Mouse (Mus musculus) heart, adult 11 months (tissue): ENCODE results near the gene Tulp3.
"Not testable (repeated sequence)": the region's sequence is repeated elsewhere in the genome, so short reads cannot be mapped to it uniquely, and the experiment has no call there.

ENCODE experiments used
- DNase-seq: peaks from one replicate; pipeline ENCODE4 v3.0.0; 2022

Gene Tulp3

DNA sequence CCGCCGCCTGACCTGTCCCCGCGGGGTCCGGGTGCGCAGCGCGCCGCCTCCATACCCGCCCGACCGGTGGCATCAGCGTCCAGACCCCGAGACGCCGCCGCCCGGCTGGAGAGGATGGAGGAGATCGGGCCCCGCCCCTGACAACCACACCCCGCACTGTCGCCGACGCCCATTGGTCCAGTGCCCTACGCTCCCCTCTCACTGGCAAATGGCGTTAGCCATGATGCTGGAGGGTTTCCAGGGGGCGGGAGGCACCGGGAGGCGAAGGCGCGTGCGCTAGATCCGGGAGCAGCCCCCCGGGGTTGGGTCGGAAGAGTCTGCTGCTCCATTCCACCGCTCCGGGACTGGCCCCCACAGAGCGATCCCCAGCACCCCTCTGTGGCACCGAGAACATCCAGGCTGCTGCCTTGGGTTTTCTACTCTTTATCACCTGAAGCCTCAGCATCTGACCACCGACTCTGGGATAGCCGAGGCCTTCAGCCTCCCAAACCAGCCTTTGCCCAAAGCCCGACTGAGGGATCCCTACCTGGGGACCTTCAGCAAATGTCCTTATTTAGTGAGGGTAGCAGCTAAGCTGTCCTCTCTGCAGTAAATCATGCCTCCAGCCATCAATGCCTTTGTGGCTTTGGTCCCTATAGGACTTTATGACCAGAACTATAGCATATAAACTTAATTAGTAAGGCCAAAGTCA is at the start of gene Tulp3:
Gene Tulp3 (minus strand): TSS at position 126 of the 691 bp plus-strand sequence.
- DNase-seq, result peak; percentile 100

DNA sequence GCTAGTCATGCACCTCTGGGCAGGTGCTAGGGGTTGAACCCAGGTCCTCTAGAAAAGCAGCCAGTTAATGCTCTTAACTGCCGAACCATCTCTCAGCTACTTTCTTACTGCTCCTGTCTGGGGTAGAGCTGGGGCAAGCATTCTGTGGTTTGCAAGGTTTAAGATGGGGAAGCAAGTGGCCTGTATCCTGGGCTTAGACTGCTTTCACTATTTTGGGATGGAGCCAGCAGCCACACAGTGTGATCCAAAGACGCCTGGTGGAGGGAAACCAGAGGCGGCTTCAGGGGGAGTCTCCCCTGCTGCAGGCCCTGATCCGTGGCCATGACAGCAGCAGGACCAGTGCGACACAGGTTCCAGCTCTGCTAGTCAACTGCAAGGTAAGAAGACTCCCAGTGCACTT is 49.1 kb upstream of the Tulp3 start:
- DNase-seq, result no peak

DNA sequence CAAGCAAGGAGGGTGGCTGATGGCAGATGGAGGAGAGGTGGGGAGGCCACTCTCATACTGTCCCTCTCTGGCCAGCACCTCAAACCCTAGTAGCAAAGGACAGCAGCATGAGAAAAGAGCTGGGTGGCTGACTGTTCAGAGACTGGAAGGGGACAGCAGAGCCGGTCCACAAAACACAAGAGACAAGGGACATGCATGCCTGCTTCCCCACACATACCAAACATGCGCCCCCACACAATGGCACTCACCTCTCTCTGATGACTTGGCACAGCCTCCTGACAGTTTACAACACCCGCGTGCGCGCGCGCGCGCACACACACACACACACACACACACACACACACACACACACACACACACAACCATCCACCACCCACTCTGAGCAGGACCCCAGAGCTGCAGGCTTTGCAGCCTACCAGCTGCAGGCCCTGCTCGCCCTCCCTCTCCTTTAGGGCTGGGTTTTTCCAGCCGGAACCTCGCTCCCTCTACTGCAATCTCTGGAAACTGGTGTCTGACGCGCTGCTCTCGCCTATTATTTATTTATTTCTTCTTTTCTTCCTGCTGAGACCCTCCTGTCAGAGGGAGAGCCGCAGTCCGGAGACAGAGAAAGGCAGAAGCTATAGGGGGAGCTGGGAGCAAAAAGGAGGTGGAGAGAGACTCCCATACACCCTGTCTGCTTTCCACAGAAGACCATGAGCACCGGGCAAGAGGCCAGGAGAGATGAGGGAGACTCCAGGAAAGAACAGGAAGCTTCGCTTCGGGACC is 44.0 kb upstream of the Tulp3 start:
- DNase-seq, result no peak

DNA sequence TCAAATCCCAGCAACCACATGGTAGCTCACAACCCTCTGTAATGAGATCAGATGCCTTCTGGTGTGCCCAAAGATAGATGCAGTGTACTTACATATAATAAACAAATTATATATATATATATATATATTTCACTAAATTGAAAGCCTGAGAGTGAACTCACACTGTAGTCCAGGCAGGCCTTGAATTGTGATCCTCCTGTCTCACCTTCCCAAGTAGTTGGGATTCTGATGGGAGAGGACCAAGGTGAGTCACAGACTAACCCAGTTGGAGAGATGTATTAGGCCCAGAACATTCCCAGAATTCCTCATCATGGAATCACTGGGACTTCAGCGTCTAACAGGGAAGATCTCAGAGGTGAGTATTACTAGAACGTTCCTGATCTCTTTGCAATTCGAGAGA is 43.3 kb upstream of the Tulp3 start, which contains the start of gene Nrip2:
Gene Nrip2 (plus strand): TSS at position 301 of the 400 bp plus-strand sequence.
- no peak for DNase-seq

DNA sequence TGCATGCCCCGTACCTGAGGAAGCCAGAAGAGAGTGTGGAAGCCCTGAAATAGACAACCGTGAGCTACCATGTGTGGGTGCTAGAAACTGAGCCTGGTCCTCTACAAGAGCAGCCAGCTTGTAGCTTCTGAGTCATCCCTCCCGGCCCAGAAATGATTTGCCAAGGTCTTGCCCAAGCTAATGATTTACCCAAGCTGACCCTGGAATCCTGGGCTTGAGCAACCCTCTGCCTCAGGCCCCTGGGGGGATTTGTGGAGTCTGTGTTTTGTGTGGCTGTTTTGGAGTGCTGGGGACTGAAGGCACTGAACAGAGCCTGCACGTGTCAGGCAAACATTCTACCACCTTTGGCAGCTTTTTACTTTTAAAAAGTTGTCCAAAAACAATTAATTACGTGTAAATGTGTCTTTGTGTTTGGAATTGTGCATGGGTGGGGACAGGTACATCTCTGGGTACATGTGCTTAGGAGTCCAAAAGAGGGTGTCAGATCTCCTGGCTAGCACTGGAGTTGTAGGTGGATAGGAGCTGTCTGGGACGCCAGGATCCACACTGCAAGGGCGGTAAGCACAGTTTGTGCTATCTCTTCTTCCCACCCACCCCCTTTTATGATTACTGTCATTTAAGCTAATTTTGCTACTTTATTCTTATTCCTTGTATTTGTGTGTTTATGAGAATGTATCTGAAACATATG is 42.1 kb upstream of the Tulp3 start:
- no peak for DNase-seq

DNA sequence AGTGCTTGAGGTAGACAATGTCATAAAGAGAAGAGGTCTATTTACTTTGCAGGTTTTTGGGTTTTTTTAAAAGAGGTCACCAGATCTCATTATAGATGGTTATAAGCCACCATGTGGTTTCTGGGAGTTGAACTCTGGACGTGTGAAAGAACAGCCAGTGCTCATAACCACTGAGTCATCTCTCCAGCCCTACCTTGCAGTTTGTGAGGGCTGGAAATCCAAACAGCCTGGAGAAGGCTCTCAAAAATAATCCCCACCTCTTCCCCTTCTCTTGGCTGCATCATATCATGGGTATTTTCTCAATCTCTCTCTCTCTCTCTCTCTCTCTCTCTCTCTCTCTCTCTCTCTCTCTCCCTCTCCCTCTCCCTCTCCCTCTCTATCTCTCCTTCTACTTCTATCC is 35.0 kb upstream of the Tulp3 start:
- DNase-seq, result no peak

DNA sequence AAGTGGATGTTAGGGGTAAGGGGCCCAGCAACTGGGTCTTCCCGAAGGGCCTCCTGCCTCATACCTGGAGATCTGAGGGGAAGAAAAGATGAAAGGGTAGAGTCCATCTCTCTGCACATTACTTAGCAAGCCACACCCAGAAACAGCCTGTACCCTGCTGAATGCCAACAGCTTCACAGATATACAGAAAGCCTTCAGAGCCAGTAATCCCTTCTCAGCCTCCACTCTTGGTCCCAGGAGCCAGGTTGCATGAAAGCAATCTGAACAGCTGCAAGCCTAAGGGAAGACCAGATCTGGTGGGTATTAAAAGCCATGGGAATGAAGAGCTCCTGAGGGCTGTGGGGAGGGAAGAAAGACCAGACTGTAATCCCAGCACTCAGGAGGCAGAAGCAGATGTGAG is 33.5 kb upstream of the Tulp3 start:
- no peak for DNase-seq

DNA sequence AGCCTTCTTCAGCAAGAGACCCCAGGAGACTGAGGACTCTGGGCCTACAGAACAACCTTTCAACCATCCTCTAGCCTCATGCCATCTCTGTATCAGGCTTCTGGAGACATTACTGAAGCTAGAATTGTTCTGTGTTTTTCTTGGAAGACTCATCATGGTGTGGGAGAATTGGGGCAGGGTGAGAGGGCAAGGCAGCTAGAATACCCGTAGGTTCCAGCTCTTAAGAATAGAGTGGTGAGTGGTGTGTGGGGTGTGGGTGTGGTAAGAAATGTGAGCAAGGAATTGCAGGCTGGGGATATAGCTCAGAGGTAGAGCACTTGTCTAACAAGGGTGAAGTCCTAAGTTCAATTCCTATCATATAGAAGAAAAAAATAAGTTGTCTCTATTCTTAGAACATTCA is 29.4 kb upstream of the Tulp3 start:
- DNase-seq, result no peak

DNA sequence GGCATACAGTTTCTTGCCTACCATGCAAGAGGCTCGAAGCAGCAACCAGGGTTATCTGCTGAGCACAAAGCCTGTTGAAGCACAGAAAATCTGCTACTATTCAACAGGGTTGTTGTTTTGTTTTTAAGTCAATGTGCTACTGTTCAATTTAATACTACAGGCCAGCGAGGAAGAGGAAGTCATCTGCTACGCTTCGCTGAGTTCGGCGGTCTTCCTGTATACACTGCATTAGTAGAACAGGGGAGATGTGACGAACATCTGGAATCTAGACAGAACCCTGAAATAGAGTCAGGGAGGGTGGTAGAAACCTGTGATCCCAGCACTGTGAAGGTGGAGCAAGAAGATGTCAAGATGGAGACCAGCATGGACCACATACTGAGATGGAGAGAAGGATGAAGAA is 28.1 kb upstream of the Tulp3 start:
- no peak for DNase-seq

DNA sequence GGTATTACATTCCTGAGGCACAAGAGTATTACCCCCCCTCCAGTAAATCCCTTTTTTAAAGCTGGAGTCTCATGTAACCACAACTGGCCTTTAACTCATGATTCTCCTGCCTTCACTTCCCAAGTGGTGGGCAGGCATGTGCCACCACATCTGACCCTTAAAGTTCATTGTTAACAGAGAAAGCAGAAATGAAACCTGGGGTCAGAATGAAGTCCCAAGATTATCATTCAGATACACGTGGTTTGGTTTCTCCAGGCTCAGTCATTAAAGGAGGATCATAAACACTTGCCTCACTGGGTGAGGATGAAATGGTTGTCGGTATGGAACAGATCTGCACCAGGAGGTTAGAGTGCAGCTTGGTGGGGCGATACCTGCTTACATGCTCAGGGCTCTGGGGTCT is 25.6 kb upstream of the Tulp3 start:
- DNase-seq, result no peak

DNA sequence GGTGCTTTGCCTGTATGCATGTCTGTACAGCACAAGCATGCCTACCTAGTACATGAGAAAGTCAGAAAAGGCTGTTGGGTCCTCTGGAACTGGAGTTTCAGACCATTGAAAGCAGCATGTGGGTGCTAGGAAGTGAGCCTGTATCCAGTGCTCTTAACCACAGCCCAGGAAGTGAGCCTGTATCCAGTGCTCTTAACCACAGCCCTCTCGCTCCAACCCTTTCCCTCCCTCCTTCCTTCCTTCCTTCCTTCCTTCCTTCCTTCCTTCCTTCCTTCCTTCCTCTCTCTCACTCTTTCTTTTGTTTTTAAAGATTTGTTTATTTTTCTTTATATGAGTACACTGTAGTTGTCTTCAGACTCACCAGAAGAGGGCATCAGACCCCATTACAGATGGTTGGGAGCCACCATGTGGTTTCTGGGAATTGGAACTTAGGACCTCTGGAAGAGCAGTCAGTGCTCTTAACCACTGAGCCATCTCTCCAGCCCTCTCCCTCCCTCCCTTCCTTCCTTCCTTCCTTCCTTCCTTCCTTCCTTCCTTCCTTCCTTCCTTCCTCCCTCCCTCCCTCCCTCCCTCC is 25.0 kb upstream of the Tulp3 start:
- DNase-seq, result not testable (repeated sequence)

DNA sequence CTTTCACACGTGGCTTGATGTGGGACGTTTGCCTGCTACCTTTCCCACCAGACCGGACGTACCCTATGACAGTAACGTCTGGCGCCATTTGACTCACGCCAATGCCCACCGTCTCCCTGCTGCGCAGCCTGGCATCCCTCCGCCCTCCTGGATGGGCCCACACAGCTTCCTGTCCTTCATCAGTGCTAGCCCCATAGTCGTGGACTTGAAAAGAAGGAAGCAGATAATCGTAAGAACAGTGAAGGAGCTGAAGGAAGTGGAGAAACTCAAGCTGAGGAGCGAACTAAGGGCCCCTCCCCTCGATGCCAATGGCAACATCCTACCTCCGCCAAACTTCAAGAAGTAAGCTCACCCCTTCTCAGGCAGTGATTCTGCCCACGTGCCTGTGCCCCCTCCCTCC is 24.0 kb upstream of the Tulp3 start:
- no peak for DNase-seq

DNA sequence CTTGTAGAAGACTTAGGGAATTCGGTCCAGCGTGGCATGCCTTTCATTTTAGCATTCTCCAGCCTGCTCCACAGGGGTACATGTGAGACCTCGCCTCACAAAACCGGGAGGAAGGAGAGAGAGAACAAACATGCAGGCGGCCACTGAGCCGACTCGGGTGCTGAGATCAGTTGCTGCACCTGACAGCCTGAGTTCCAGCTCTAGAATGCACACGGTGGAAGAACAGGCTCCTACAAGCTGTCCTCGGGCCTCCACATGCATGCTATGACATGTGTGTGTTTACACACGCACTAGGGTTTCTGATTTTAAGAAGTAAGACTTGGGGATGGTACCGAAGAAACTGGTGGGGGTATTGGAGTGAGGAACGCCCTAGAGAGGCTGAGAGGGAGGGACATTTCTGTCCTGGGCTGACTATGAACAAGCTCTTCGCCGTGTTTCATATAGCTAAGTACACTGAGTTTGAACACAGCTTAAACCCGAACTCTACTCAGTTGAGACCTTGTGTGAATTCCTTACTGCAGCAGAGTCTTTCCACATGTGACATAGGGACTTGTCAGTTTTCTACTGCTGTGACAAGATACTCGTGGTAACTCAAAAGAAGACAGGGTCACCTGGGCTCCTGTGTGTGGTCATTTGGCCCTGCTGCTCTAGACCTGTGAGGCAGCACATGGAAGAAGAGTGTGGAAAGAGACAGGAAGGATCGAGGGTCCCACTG is 20.9 kb upstream of the Tulp3 start:
- DNase-seq, result no peak

DNA sequence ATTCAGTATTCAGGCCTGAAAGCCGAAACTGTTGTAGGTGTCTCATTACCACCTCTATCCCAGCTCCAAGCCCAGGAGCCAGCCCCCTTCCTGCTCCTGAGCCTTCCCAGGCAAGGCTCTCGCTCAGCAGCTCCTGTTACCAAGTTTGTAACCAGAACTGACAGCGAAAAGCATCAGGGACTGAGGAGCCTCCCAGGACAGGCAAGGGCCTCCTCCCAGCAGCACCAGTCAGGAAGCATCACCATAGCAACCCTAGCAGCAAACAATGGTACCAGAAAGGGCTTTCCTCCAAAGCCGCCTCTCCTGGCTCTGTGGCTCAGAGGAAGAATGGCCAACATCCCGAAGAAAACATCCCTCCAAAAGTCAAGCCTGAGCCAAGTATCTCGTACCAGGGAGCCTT is 19.5 kb upstream of the Tulp3 start, which contains the start of the genes Tex52 and Gm44596:
Gene Tex52 (plus strand): TSS at position 265 of the 400 bp plus-strand sequence.
Gene Gm44596 (plus strand): TSS at position 312 of the 400 bp plus-strand sequence.
- peak; percentile 97 for DNase-seq

DNA sequence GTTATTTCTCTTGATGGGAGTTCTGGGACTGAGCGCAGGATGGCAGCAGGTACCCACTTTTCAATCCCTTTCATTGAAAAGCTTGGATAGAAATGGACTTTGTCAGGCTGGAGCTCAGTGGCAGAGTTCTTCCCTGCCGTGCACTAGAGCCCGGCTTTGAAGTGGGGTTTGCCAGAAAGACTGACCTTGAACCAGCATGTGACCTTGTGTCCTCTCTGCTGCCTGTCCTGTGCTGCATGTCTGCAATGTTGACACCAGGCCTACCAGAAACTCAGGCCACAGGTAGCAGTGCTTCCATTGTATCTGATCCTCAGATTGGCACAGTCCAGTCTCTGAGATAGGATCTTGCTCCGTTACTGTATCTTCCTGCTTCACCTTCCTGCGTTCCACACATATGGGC is 14.4 kb upstream of the Tulp3 start:
- no peak for DNase-seq

DNA sequence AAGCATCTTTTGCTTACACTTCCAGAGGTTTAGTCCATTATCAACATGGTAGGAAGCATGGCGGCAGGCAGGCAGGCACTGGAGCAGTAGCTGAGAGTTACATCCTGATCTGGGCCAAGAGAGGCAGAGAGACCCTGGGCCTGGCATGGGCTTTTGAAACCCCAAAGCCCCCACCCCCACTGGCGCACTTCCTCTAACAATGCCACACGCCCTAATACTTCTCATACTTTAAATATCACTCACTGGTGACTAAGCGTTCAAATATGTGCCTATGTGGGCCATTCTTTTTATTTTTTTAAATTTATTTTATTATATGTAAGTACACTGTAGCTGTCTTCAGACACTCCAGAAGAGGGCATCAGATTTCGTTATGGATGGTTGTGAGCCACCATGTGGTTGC is 10.8 kb upstream of the Tulp3 start:
- no peak for DNase-seq

DNA sequence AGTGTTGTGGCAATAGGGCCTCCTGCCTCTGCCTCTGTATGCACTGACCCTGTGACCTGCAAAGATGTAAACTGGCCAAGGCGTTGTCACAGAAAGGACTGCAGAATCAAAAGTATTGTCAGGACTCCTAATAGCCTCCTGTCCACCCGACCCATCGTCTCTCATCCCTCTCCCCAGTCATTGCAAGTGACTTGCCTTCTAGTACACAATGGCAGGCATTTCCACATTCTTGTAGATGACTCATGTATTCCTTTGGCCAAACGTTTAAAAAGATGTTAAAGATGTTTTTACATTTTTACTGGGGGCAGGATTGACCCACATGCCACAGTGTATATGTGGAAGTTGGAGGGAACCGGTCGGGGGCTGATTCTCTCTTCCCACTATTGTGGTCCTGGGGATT is 9.1 kb upstream of the Tulp3 start:
- no peak for DNase-seq

DNA sequence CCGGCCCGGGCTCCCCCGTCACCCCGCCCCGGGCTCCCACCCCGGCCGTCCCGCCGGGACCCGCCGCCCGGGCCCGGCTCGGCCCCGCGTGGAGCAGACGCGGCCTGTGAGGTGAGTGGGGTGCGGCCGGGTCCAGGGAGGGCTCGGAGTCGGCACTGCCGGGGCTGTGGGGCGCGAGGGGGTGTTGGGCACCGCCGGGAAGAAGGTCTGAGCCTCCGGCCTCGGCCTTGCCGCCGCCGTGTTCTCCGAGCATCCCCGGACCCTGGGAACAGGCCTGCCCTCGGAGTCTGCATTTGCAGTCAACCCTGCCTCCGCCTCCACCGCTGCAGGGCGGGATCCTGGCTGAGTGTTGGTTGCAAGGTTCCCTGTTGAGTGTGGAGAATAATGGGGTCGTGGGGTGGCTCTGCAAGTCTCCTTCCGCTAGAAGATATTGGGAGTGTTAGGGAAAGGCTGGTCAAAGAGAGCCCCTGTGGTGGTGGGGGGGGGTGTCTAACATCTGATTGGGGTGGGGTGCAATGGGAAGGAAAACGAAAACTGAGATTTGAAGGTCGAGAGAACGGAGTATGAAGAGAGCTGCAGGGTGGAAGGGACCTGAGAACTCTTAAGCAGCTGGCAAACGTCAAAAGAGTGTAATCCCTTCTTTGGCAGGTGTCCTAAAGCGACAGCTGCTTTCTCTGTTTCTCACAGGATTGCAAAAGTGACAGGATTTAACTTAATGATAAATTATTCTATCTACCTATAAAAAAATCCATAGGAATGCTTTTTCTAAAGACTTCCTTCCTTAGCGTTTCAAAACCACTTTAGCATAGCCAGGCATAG is 7.6 kb upstream of the Tulp3 start:
- DNase-seq, result no peak

DNA sequence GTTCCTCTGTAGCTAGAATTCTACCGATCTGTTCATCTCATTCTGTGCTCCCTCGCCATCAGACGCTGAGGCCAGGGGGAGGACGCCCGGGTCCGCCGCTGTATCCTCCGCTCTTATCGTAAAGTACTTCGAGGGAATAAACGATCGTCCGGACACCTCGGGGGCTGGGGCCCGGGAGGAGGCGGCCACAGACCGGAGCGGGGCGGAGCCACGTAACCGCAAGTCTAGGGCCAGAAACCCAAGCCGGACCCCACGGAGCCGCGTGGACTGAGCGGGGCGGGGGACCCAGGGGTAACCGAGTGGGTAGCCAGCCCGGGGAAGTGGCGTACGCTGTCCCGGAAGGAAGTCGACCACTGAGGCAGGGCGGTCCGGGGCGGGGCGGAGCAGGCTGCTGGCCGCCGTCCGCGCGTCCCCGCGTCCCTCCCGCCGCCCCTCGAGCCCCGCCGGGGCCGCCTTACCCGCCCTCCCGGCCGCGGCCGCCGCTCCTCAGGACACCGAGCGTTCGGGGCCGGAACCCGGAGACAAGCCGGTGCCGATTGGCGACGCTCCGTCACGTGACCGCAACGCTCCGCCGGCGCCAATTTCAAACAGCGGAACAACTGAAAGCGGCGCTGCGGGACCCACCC is 6.8 kb upstream of the Tulp3 start, which contains the start of the genes Rhno1 and Foxm1:
Gene Rhno1 (minus strand): TSS at position 531 of the 626 bp plus-strand sequence.
Gene Foxm1 (plus strand): TSS at position 587 of the 626 bp plus-strand sequence.
- peak; percentile 99 for DNase-seq

DNA sequence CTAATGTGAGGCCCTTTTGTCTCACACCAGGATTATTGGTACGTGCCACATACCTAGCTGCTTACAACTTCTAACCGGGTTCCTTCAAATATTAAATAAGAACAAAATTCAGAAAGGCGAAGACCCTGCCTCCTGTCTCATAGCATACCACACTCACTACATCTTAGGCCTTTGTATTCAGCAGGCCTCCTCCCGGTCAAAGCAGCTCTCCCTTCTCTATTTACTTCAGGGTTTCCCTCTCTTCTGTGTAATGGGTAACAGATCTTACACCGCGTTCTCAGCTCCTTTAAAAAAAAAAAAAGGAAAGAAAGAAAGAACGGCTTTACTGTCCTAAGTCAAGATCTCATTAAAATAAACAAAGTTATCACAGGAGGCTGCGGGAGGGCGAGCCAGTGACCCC is 6.2 kb upstream of the Tulp3 start:
- no peak for DNase-seq

DNA sequence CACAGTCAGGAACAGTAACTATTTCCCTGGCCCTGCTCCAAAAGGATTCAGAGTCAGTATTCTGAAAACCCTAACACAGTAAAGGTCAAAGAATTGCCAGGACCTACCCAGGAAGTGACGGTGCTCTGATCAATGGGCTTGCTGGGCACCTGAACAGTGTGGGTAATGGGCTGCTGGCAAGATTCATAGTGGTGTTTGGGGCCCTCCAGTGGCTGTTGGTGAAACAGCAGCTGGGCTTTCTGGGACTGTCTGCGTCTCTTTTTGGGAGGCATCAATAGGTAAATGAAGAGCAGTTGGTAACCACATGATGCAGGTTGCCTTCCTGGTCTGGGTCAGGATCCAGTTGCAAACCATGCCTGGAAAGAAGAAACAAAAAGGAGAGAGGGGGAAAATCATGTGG is 3.3 kb upstream of the Tulp3 start:
- peak; percentile 91 for DNase-seq
